Mouse (Mus musculus) layer of hippocampus, adult 11-12 months (tissue): ENCODE data around the gene Dnaaf1.

ENCODE experiments used
- DNase-seq: peaks from one replicate; pipeline ENCODE4 v3.0.0; 2022; ENCODE audit warnings: low spot score

Dnaaf1 gene

DNA sequence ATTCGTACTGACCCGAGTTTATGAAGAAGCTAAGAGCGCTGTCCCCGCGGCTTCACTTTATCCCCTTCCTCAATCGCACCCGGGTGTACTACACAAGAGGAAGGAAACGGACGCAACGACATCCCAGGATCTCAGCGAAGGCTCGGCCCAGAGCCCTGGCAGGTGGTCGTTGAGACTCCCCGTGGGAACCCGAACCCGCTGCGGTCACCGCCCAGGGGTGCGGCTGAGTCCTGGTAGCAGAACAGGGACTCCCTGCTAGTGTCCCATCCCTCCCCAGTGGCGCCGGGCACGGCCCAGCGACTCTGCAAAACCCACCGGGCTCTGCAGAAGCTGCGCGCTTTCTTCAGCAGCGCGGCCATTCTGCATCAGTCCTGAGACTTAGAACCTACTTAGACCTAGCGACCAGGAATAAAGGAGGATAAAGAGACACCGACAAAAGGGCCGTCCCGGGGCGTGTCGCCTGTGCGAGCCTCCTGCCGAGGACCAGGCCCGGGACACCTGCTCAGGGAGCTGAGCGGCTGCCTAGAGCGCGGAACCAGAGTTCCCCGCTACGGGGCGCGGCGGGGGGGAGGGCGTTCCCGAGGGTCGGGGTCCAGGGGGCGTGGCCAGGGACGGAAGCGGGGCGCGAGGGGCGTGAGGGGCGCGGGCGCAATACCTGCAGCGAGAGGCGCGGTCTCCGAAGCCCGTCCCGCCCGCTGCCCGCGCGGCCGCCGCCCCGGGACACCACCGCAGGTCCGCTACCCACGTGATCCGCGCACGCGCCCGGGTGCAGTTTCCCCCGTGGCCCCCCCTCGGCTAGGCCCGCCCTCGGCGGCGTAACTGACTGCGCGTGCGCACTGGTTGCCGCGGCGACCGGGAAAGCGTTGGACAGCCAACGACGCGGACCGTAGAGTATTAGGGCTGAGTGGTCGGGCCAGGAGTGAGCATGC lies at the start of gene Dnaaf1, which contains the start of gene Hsdl1:
TSS of gene Dnaaf1 (plus strand) at position 799 of the 929 bp plus-strand sequence.
TSS of gene Hsdl1 (minus strand) at position 747 of the 929 bp plus-strand sequence.
- DNase-seq: peak; percentile 94

- no peak for DNase-seq
Observed at GRCm38 (mm10) chr8:119528762-119529161, 46.3 kb upstream of the Dnaaf1 start.

- DNase-seq: no peak
Observed at GRCm38 (mm10) chr8:119530937-119531336, 44.1 kb upstream of the Dnaaf1 start.

DNA sequence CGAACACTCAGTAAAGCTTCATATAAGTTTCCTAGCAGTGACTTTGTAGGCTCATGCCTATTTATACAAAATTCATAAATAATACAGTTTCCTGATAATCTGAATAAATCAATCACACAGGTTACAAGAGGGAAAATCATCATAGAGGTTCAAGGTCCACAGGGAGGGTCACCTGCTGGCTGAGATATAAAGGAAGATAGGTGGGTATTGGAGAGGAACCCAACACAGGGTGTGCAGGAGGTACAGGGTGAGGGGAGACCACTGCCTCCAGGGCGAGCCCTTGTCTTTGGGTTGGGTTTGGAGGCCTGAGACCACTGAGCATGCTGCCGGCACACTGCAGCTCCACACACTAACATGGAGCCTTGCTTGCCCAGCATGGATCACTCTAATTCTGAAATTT lies 43.6 kb upstream of the Dnaaf1 start:
- DNase-seq: no peak

- peak; percentile 72 for DNase-seq
Observed at GRCm38 (mm10) chr8:119531973-119532372, 43.1 kb upstream of the Dnaaf1 start.

DNA sequence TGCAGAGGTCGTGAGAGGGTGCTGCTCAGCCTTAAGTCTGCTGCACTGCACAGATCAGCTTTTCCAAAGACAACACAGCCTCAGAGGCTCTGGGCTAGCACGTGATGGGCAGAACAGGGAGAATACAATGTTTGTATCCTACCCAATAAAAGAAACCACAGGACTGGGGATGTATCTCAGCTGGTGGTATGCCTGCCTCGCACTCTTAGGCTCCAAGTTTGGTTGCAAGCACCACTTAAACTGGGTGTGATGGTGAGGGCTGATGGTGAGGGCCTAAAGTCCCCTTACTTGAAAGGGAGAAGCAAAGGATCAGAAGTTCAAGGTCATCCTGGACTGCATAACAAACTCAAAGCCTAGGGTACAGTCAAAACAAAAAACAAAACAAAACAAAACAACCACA lies 30.4 kb upstream of the Dnaaf1 start:
- no peak for DNase-seq

DNA sequence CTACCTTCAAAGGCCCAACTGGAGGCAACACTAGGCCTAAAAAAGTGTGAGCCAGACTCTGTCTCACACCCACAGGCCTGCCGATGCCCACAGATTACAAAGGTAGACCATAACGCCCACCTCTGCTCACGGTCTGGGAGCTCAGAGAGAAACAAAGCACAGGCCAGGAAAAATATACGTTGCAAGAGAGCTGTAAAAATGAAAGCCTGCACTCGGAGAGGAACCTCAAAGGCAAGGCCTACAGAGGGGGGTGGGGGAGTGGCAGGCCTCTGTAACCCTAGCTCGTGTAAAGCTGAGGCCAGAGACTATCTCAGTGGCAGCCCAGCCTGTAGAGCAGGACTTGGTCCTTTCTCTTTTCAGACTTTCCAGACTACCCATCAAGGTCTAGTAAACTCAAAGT lies 29.9 kb upstream of the Dnaaf1 start:
- DNase-seq: no peak

- DNase-seq: no peak
Observed at GRCm38 (mm10) chr8:119545791-119546190, 29.2 kb upstream of the Dnaaf1 start.

DNA sequence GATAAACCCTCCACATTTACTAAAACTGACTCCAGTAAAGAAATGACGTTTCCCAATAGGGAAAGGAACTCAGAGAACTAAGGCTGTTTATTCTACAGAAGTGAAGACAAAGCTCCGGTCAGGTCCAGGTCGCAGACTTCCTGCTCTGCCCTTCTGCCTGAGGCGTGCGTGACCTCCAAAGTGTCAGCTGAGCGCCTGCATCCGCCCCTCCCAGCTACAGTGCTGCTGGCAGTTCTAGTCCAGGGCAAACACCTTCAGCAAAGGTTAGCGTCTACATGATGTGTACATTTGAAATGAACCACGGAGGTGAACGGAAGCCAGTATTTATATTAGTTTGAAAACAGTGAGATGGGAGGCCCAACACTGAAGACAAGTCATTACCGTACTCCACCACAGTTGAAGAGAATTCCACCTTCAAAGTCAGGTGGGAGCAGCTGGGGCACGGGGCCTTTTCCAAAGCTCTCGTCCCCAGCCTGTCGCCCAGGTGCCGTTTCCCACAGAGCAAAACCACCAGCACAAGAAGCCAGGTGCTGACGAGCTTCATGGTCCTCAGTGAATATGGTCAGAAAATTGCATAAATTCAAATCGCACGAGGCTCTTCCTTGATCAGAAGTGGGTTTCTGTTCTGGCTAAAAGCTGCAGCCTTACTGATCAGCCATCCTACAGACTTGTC lies 27.9 kb upstream of the Dnaaf1 start:
- no peak for DNase-seq

GRCm38 (mm10) chr8:119548560-119549113 lies 26.4 kb upstream of the Dnaaf1 start:
- DNase-seq: no peak

DNA sequence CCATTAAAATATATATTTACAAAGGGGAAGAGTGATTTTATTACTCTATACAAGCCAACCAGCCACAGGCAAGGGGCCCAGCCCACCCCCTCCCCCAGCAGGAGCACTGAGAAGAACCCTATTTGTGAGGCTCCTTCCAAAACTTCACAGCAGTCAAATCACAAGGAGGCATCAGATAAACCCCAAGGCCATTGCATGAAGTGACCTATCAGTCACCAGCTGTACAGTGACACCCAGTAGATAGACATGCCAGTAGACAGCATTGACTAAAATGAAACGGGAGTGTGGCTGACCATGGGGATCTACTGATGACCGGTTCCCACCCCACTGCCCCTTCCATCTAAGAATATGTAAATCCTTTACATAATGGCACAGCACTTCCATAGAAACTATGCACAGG lies 22.1 kb upstream of the Dnaaf1 start:
- no peak for DNase-seq

- DNase-seq: no peak
Observed at GRCm38 (mm10) chr8:119555861-119556260, 19.2 kb upstream of the Dnaaf1 start.

GRCm38 (mm10) chr8:119557132-119557531 lies 17.9 kb upstream of the Dnaaf1 start:
- DNase-seq: no peak

GRCm38 (mm10) chr8:119557821-119558602 lies 17.0 kb upstream of the Dnaaf1 start:
- DNase-seq: no peak

- DNase-seq: peak; percentile 97
Observed at GRCm38 (mm10) chr8:119558603-119559401, 16.2 kb upstream of the Dnaaf1 start, which contains the start of gene Mbtps1. Gene Mbtps1 (minus strand): TSS chr8:119558735.

DNA sequence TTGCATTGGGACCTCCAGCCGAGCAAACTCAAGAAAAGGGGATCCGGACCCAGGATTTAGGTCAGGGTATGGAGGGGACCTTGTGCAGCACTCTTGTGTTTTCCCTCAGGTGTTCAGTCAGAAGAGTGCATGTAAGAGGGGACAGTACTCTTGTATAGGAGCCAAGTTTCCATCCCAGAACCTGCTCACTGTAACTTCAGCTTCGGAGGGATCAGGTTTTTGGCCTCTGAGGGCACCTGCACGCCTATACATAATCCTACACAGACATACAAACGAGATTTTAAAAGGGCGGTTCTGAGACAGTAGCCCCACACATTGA lies 15.7 kb upstream of the Dnaaf1 start:
- no peak for DNase-seq

- DNase-seq: no peak
Observed at GRCm38 (mm10) chr8:119563849-119564251, 11.2 kb upstream of the Dnaaf1 start.

GRCm38 (mm10) chr8:119566367-119566766 lies 8.7 kb upstream of the Dnaaf1 start:
- no peak for DNase-seq

GRCm38 (mm10) chr8:119568251-119568650 lies 6.8 kb upstream of the Dnaaf1 start:
- no peak for DNase-seq

DNA sequence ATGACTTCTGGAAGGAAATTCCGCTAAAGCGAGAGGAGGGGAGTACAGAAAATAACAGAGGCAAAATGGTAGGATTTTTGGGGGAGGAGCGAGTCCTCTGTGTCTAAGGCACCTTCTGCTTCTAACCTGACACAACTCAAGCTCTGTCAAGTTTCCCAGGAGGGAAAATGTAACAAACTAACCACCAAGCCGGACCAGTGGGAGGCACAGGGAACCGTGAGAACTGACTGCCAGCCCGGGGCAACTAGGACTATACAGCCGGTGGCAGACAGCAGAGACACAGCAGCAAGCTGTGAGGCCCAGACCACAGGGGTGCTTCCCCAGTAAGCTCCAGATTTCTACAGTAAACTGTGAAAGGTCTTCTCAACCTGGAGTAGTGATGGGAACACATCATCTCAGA lies 6.1 kb upstream of the Dnaaf1 start:
- DNase-seq: no peak

GRCm38 (mm10) chr8:119569881-119570280 lies 5.2 kb upstream of the Dnaaf1 start:
- no peak for DNase-seq
